Mouse (Mus musculus): ENCODE measurements around the gene Efcab1. TPM values are rescaled to one million over a fixed set of nuclear protein-coding genes. Genes with fewer than 3 reads are reported as not detected.

Efcab1 gene
- polyA plus RNA-seq, 1 experiment: 0.84 TPM

DNA sequence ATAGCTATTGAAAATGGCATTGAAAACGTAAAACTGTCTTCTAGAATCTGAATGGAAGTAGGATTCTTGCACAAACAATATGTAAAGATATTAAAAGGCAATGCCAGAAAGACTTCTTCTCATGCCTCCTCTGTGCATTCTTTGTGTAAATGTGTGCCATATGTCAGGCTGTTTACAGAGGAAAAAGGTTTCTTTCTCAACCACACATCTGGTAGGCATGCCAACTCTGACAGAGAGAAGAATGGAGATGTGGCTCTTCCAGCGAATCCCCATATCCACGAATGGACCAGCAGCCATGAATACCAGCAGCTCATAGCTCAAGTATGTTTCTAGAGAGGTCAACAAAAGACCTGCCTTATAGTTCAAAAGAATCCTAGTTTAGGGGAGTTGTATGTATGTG is 84.6 kb downstream of the Efcab1 start:
- H3K27ac ChIP-seq (ENCODE audit: insufficient read depth, low read length): no peak overlapping the region
- no peak overlapping the region for H3K4me3 ChIP-seq (ENCODE audit: insufficient read depth, low read length)
- H3K4me1 ChIP-seq (ENCODE audit: control insufficient read depth, insufficient read depth, low read length): no peaks in the 10 kb centered on the region
- TF ChIP-seq POLR2A (IDR thresholded peaks at IDR 0.05; ENCODE audit: low read depth, low read length): no peak
- no peak for TF ChIP-seq CTCF (IDR thresholded peaks at IDR 0.05; ENCODE audit: borderline replicate concordance, insufficient read depth, low read length)

DNA sequence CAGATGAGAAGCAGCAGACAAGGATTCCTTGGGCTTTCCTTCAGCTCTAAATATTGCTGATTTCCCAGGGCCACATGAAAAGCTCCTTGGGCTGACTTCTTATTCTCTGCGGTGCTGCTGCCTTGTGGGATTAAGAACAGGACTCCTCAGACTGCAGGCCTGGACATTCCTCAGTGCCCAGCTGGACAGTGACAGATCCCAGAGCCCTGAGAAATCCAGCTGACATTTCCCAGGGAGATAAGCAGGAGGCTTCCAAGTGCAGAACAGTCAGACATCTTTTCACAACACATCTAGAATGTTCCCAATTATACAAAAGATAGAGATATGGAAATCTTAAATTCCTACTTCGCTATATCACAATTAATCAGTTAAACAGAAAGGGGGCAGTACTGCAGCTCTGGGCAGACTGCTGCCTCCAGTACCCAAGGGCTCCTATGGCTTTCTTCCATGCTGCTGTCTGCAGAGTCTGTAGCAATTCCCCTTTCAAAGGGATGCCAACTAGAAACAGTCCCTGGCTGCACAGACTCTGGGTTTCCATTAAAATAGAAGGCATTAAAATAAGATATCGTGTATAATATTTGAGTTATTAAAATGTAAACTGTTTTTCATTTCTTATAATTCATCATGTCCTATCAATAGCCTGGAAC is 86.2 kb downstream of the Efcab1 start:
- no peak overlapping the region for H3K4me3 ChIP-seq (ENCODE audit: insufficient read depth, low read length)
- TF ChIP-seq POLR2A (IDR thresholded peaks at IDR 0.05; ENCODE audit: low read depth, low read length) (no peak), CTCF (IDR thresholded peaks at IDR 0.05; ENCODE audit: borderline replicate concordance, insufficient read depth, low read length) (no peak)
- H3K4me1 ChIP-seq (ENCODE audit: control insufficient read depth, insufficient read depth, low read length): no peaks in the 10 kb centered on the region
- H3K27ac ChIP-seq (ENCODE audit: insufficient read depth, low read length): no peak overlapping the region

DNA sequence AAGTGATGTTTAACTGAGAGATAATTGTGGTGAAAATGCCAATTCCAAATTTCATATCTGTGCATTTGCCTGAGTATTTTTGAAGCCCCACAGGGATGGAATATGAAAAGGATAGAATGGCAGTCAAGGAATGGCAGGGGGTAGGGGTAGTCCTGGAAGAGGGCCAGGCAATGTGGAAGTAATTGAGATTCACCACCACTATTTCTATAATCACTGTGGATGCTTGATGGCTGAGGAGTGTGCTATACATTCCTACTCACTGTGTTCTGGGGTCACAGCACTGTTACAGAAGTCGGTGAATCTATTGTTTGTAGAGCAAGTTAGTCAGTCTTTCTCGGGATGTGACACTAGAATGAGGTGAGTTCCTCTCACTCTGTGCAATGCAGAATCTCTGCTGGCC is 108.3 kb downstream of the Efcab1 start:
- no peaks in the 10 kb centered on the region for H3K4me1 ChIP-seq (ENCODE audit: control insufficient read depth, insufficient read depth, low read length)
- TF ChIP-seq POLR2A (IDR thresholded peaks at IDR 0.05; ENCODE audit: low read depth, low read length) (no peak), CTCF (IDR thresholded peaks at IDR 0.05; ENCODE audit: borderline replicate concordance, insufficient read depth, low read length) (no peak)
- H3K27ac ChIP-seq (ENCODE audit: insufficient read depth, low read length): no peak overlapping the region
- no peak overlapping the region for H3K4me3 ChIP-seq (ENCODE audit: insufficient read depth, low read length)

Data from embryonic fibroblast, embryonic 13.5 days (primary cell).